Mouse (Mus musculus): ENCODE measurements at regions not wholly inside any gene's neighbourhood (a gene's known extent, or its start where the extent isn't known, plus 50 kb on each side); places are given as distances from the start of the nearest gene placed in this dataset.
A peak's percentile ranks its signal among the peaks of the same experiment; 100 is the strongest.

- DNase-seq (ENCODE audit: low read depth, low spot score) = no peak
Measured at GRCm38 (mm10) chr1:16007809-16008208, 85.3 kb downstream of the 4930444P10Rik start.

- no peak for DNase-seq (ENCODE audit: low read depth, low spot score)
Measured at GRCm38 (mm10) chr1:16006888-16007287, 86.2 kb downstream of the 4930444P10Rik start.

GRCm38 (mm10) chr1:15997135-15997534 is 96.0 kb downstream of the 4930444P10Rik start:
- DNase-seq (ENCODE audit: low read depth, low spot score) = no peak

- no peak for DNase-seq (ENCODE audit: low read depth, low spot score)
Measured at GRCm38 (mm10) chr1:15996341-15996740, 96.8 kb downstream of the 4930444P10Rik start.

- DNase-seq (ENCODE audit: low read depth, low spot score) = peak; percentile 10
Measured at GRCm38 (mm10) chr1:15993561-15994410, 99.3 kb downstream of the 4930444P10Rik start.

- peak; percentile 24 for DNase-seq (ENCODE audit: low read depth, low spot score)
Measured at GRCm38 (mm10) chr1:15990982-15991381, 102.1 kb downstream of the 4930444P10Rik start.

GRCm38 (mm10) chr1:15985579-15985978 is 107.5 kb downstream of the 4930444P10Rik start:
- no peak for DNase-seq (ENCODE audit: low read depth, low spot score)

- no peak for DNase-seq (ENCODE audit: low read depth, low spot score)
Measured at GRCm38 (mm10) chr1:15979333-15979732, 113.8 kb downstream of the 4930444P10Rik start.

GRCm38 (mm10) chr1:15959578-15959977 is 133.5 kb downstream of the 4930444P10Rik start:
- DNase-seq (ENCODE audit: low read depth, low spot score) = no peak

GRCm38 (mm10) chr1:15958661-15959060 is 134.5 kb downstream of the 4930444P10Rik start:
- DNase-seq (ENCODE audit: low read depth, low spot score) = no peak

- DNase-seq (ENCODE audit: low read depth, low spot score) = peak; percentile 70
Measured at GRCm38 (mm10) chr1:15943662-15944061, 149.5 kb downstream of the 4930444P10Rik start.

- DNase-seq (ENCODE audit: low read depth, low spot score) = peak; percentile 21
Measured at GRCm38 (mm10) chr1:15943041-15943440, 150.1 kb downstream of the 4930444P10Rik start.
